Mouse (Mus musculus) right cerebral cortex, adult 2 months (tissue): ENCODE measurements at regions not wholly inside any gene's neighbourhood (a gene's known extent, or its start where the extent isn't known, plus 50 kb on each side); places are given as distances from the start of the nearest gene placed in this dataset.

Experiments used
- DNase-seq, 2 experiments: peaks; one replicate each; pipeline ENCODE4 v3.0.0; 2021 to 2022; ENCODE audit warnings: low spot score in 2 of 2

DNA sequence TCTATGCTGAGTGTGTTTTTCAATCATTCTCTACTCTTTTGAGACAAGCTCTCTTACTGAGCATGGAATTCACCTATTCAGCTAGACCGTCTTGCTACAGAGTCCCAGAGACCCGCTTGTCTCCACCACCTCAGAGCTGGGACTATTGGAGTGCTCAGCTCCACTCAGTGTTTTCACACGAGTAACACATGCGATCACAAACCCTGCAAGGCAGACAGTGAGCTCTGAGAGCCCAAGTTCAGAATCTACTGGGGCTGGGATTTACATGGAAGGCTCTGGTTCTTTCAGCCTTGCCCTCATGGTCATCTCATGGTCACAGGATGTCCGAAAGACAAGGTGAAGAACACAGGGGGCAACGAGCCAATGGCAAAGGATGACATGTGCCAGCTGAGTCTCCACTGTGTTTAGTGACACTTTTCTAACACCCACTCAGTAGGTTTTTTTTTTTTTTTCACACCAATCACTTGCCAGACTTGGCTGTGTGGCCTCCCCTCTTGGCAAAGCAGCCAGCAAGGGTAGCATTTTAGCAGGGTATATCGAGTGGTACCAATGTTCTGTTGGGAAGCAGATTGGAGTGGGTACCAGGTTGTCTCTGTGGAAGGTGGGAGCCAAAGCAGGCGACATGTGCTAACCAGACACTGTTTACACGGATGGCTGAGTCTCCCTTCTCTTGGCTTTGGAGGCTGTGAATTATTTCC, 51.2 kb upstream of the Gtsf1l start:
- no peak for DNase-seq

DNA sequence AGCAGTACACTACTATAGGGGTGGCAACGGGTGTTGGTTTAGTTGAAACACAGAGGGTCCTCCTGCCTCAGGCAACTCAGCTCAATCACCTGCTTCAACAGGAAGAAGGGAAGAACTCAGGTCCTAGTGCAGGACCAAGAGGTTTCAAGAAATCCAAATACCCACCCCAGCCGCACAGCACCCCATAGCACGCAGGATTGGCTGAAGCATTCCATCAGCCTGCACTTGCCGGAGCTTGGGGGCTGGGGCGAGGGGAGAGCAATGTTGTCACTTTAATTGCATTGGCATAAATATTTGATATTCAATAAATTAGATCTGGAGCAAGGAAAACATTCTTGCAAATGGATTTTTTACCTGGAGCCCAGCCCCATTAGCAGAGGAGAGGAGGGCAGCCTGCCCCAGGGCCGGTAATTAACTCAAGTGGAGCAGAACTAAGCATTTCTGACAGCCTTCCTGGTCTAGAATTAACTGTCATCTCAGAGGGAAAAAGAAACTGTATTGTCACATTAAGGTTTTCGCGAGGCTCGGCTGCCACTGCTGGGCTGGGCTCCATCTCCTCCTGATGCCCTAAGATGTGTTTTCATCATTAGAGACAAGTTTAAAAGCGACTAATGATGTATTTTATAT, 55.2 kb upstream of the Gtsf1l start:
- DNase-seq, result no peak

DNA sequence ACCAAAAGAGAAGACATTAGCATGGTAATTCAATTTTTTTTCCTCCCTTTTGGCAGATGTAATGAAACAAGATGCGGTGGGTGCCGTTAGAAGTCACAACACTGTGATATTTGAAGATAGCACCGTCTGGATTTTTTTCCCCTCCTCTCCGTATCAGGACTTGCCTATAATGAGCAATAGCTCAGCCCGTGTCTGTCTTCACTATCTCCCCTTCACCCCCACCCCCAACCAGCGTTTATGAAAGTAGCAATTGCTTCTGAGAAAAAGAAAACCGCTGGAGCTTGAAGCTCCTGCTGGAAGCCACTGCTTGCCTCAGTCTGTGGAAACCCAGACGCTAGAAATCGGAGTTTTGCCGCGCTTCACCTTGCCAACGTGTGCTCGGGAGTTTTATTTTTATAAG, 55.8 kb upstream of the Gtsf1l start:
- no peak for DNase-seq

DNA sequence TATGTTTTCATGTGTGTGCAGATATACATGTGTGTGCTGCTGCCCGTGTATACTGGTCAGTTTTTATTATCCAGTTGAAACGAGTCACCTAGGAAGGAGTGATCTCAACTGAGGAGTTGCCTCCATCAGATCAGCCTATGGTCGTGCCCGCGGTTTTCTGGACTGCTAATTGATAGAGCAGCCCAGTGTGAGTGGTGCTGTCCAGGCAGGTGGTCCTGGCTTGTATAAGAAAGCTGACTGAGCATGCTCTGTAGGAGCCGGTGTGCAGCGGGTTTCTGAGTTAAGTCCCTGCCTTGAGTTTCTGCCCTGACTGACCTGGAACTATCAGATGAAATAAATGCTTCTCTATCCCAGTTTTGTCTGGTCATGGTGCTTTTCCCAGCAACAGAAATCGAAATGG, 56.9 kb upstream of the Tox2 start:
- DNase-seq, result no peak

DNA sequence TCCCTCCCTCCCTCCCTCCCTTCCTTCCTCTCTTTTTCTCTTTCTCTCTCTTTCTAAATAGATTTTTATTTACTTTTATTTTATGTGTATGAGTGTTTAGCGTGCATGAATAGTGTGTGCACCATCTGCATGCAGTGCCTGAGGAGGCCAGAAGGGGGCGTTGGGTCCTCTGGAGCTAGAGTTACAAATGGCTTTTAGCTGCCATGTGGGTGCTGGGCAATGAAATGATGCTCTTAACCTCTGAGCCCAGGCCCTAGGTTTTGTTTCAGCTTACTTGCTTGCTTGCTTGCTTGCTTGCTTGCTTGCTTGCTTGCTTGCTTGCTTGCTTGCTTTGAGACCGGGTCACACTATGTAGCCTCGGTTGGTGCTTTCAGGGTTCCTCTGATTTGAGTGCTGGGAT, 56.4 kb upstream of the Tox2 start:
- DNase-seq, result no peak

DNA sequence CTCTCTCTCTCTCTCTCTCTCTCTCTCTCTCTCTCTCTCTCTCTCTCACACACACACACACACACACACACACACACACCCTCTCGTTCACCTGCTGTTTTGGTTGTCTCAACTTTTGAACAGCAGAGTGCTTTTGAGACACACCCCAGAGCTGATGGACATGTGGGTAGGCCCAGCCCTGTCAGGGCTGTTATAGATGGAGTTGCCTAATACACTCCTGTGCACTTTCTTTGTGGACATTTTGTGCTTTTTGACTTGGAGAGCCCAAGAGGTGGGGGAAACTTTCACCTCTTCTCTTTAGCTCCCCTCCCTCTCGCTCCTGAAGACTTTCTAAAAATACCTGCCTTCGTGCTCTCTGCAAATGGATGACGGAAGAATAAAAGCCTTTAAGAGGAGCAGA, 55.5 kb upstream of the Tox2 start:
- no peak for DNase-seq

DNA sequence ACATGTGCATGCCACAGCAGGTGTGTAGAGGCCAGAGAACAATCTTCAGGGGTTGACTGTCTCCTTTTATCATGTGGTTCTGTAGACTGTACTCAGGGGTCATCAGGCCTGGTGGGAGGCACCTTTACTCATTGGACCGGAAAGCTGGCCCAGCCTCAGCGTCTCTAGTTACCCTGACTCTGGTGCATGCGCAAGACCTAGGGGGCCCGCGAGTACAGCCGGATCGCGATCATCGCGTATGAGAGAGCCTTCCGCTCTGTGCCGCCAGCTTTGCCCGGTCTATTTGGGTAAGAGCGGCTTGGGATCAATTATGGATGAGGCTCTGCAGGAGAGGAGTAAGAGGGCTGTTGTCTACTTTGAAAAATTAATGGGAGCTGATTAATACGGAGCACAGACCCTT, 51.9 kb upstream of the Tox2 start:
- no peak for DNase-seq

DNA sequence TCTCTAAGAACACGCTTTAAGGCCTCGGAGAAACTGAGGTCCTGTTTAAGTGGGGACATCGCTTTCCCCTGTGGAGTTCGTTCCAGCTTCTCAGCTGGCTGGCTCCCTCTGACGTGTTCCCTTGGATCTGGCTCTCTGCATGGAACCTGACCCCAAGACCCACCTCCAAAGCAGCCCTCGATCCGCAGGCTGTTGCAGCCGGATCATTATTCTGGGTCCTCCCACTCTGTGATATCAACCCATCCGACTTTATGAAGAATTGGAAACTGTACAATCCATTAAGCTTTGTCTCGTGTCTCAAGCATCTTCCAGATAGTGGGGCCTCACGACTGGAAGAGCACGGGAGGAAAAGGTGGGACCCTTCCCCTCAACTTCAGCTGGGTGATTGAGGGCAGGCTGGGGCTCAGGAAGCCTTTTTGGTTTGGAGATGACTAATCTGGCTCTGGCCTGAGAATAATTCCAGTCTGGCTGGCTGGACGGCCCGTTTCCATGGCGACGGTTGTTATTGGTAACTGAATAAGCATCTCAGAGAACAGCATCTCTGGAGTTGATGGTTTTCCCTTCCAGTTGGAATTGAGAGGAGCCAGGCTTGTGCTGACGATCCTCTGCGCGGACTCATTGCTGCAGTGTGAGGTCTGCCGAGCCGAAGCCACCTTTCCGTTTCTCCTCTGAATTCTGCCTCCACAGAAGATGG, 50.4 kb upstream of the Tox2 start:
- peak; percentile 92 for DNase-seq
